Mouse (Mus musculus): ENCODE results near the gene 2200002J24Rik. TPM values are rescaled to one million over a fixed set of nuclear protein-coding genes. Genes with fewer than 3 reads are reported as not detected.
A peak's percentile ranks its signal among the peaks of the same experiment; 100 is the strongest.
"Not testable (repeated sequence)": the region's sequence is repeated elsewhere in the genome, so short reads cannot be mapped to it uniquely, and the experiment has no call there.

The 2200002J24Rik gene
- polyA plus RNA-seq, 1 experiment from 2014 or later: 3.2 TPM

DNA sequence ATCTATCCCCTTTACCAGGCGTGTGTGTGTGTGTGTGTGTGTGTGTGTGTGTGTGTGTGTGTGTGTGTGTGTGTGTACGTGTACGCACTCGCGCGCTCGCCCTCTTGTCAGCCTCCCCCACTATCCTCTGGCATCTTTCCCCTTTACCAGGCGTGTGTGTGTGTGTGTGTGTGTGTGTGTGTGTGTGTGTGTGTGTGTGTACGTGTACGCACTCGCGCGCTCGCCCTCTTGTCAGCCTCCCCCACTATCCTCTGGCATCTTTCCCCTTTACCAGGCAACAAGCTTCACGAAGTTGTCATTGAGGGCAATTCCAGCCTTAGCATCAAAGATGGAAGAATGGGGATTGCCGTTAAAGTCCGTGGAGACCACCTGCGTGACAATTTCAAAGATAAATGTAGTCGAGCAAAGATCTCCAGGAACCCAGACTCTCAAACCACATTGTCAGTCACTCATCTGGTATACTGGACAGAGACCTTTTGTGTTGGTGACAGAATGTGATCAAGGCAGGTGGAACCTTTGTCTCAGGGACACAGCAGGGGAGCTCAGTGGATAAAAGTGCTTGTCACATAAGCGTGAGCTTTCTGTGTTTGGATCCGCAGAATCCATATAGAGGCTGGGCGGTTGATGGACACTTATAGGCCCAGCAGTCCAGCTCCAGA, 31.5 kb downstream of the 2200002J24Rik start:
- H3K27me3 ChIP-seq (replicated peaks); ATAC-seq; H3K9me3 ChIP-seq: not testable (repeated sequence)
- Histone ChIP-seq H3K4me1 (replicated peaks) (peaks cover 21% of the 10 kb centered on the region; the same call in 1 of the 2 replicates), H3K4me2 (replicated peaks) (peak overlapping the region; percentile 74), H3K4me3 (replicated peaks) (peak overlapping the region; percentile 66), H3K27ac (peak overlapping the region; percentile 85), H3K36me3 (peaks cover 10% of the 10 kb centered on the region), H3K9ac (peak overlapping the region; percentile 90)
- WGBS: 14% methylated on average over 20 of the region's 22 CpGs

- Histone ChIP-seq H3K9ac (no peak overlapping the region), H3K9me3 (no peaks in the 10 kb centered on the region), H3K4me1 (replicated peaks) (no peaks in the 10 kb centered on the region), H3K4me2 (replicated peaks) (no peak overlapping the region), H3K27ac (no peak overlapping the region), H3K36me3 (peaks cover 16% of the 10 kb centered on the region), H3K27me3 (replicated peaks) (no peaks in the 10 kb centered on the region), H3K4me3 (replicated peaks) (no peak overlapping the region)
- ATAC-seq: no peak
- WGBS: 93% methylated on average over 3 of the region's 3 CpGs
Observed at GRCm38 (mm10) chr7:30736211-30736610, 37.5 kb downstream of the 2200002J24Rik start.

DNA sequence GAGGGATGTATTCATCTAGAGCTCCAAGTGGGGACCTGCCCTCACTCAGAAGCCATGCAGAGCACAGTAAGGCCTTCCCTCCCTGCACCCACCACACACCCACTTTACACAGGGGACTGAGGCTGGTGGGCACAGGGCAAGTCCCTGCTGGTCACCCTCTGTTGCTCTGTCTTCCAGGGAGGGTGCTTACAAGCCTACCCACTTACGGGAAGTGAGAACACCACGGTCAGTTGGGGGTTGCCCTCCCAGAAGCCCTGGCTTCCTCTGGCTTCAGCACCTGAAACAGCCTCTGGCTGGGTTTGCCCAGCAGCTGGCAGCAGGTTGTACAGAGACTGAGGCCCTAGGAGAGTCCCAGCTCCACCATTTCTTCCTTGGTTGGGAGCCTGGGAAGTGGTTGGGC, 43.8 kb downstream of the 2200002J24Rik start:
- H3K9me3 ChIP-seq; H3K27me3 ChIP-seq (replicated peaks); H3K4me3 ChIP-seq (replicated peaks); H3K4me2 ChIP-seq (replicated peaks); H3K4me1 ChIP-seq (replicated peaks); ATAC-seq; H3K36me3 ChIP-seq; H3K9ac ChIP-seq; H3K27ac ChIP-seq: not testable (repeated sequence)
- 72% methylated on average over 2 of the region's 2 CpGs for whole genome bisulfite sequencing

DNA sequence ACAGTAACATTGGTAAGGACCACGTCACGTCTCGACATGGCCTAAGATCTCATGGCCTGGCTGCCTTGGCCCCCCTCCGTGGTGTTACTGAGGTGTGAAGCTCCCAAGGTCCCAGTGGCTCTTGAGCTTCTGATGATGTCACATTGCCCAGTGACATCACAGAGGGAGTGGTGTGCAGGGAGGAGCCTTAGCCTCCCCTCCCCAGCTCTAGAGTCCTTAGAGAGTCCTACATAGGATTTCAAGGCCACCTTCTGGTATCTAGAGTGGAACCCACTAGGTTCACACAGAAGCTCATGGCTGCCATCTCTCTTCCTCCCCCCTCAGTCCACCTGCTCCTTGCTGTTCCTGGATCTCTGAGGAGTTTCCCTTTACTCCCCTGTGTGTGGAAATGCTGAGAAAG, 44.9 kb downstream of the 2200002J24Rik start, which contains the start of gene Gapdhs:
TSS of gene Gapdhs (minus strand) at position 65 of the 400 bp plus-strand sequence.
- 69% methylated on average over 4 of the region's 4 CpGs for WGBS
- not testable (repeated sequence) for H3K4me3 ChIP-seq (replicated peaks); H3K4me1 ChIP-seq (replicated peaks); H3K27me3 ChIP-seq (replicated peaks); H3K9me3 ChIP-seq; H3K4me2 ChIP-seq (replicated peaks); H3K27ac ChIP-seq; H3K36me3 ChIP-seq; H3K9ac ChIP-seq
- ATAC-seq: peak; percentile 17; the same call in 1 of the 2 replicates

DNA sequence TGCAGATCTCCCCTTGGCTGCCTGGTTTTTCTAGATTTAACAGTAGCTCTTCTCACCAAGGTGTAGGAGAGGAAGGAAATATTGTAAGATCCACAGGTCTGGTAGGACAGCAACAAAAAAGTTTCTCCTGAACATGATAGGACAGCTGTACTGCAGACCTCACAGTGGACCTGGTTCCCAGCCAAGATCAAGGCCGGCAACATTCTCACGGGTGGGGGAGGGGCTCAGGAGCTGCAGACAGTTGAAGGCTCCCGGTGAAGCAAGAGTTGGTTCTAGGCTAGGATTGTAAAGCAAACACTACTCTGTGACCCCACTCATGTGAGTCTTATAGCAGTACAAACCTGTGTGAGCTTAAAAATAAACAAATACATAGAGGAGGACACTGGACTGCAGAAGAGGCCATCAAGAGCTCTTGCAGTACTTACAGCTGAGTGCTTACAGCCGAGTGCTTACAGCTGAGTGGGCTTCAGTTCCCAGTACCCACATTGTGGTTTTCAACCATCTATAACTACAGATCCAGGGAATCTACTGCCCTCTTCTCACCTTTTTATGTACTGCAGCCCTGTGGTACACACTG, 45.4 kb downstream of the 2200002J24Rik start:
- peak; percentile 55 for ATAC-seq
- Histone ChIP-seq H3K9me3 (no peaks in the 10 kb centered on the region), H3K36me3 (no peaks in the 10 kb centered on the region), H3K27ac (no peak overlapping the region), H3K9ac (no peak overlapping the region), H3K4me3 (replicated peaks) (no peak overlapping the region), H3K4me2 (replicated peaks) (no peak overlapping the region), H3K4me1 (replicated peaks) (no peaks in the 10 kb centered on the region), H3K27me3 (replicated peaks) (no peaks in the 10 kb centered on the region)
- 36% methylated on average over 4 of the region's 4 CpGs for WGBS

- H3K27me3 ChIP-seq (replicated peaks): no peaks in the 10 kb centered on the region
- H3K27ac ChIP-seq: no peak overlapping the region
- ATAC-seq: no peak
- no peak overlapping the region for H3K4me3 ChIP-seq (replicated peaks)
- H3K36me3 ChIP-seq: no peaks in the 10 kb centered on the region
- no peak overlapping the region for H3K4me2 ChIP-seq (replicated peaks)
- no peaks in the 10 kb centered on the region for H3K9me3 ChIP-seq
- H3K4me1 ChIP-seq (replicated peaks): no peaks in the 10 kb centered on the region; the same call in 1 of the 2 replicates
- 73% methylated on average over 7 of the region's 7 CpGs for WGBS
- H3K9ac ChIP-seq: no peak overlapping the region
Observed at GRCm38 (mm10) chr7:30747525-30748204, 48.9 kb downstream of the 2200002J24Rik start.

Other genes starting within 250 kb of the 2200002J24Rik start
- gene Kirrel2, start 241.2 kb upstream of the 2200002J24Rik start, polyA plus RNA-seq (2015; fragmentation: Nextera tagmentation; extraction: Ambion mirVana): 2.0 and 3.0 TPM in 2 replicates
- gene Nphs1, start 240.6 kb upstream of the 2200002J24Rik start, polyA plus RNA-seq (2015; fragmentation: Nextera tagmentation; extraction: Ambion mirVana): 1.3 and 3.3 TPM in 2 replicates
- gene Prodh2, start 205.3 kb upstream of the 2200002J24Rik start, polyA plus RNA-seq (2015; fragmentation: Nextera tagmentation; extraction: Ambion mirVana): 5.0 and 5.2 TPM in 2 replicates
- 7.4 and 7.8 TPM in 2 replicates for gene Arhgap33, start 163.9 kb upstream of the 2200002J24Rik start, polyA plus RNA-seq (2015; fragmentation: Nextera tagmentation; extraction: Ambion mirVana)
- 37.8 and 41.5 TPM in 2 replicates for gene Hspb6, start 146.7 kb upstream of the 2200002J24Rik start, polyA plus RNA-seq (2015; fragmentation: Nextera tagmentation; extraction: Ambion mirVana)
- gene Proser3, start 146.6 kb upstream of the 2200002J24Rik start, polyA plus RNA-seq (2015; fragmentation: Nextera tagmentation; extraction: Ambion mirVana): 8.7 and 10.0 TPM in 2 replicates
- 46.3 and 48.4 TPM in 2 replicates for gene Lin37, start 139.1 kb upstream of the 2200002J24Rik start, polyA plus RNA-seq (2015; fragmentation: Nextera tagmentation; extraction: Ambion mirVana)
- gene U2af1l4, start 135.6 kb upstream of the 2200002J24Rik start, polyA plus RNA-seq (2015; fragmentation: Nextera tagmentation; extraction: Ambion mirVana): 73.4 and 76.6 TPM in 2 replicates
- 9.0 and 10.3 TPM in 2 replicates for gene Gm49396, start 135.6 kb upstream of the 2200002J24Rik start, polyA plus RNA-seq (2015; fragmentation: Nextera tagmentation; extraction: Ambion mirVana)
- gene Psenen, start 135.3 kb upstream of the 2200002J24Rik start, polyA plus RNA-seq (2015; fragmentation: Nextera tagmentation; extraction: Ambion mirVana): 148 and 151 TPM in 2 replicates
- 2.2 and 2.9 TPM in 2 replicates for gene Igflr1, start 133.5 kb upstream of the 2200002J24Rik start, polyA plus RNA-seq (2015; fragmentation: Nextera tagmentation; extraction: Ambion mirVana)
- 6.5 and 7.2 TPM in 2 replicates for gene Kmt2b, start 110.2 kb upstream of the 2200002J24Rik start, polyA plus RNA-seq (2015; fragmentation: Nextera tagmentation; extraction: Ambion mirVana)
- 0.87 and 1.6 TPM in 2 replicates for gene Zbtb32, start 100.0 kb upstream of the 2200002J24Rik start, polyA plus RNA-seq (2015; fragmentation: Nextera tagmentation; extraction: Ambion mirVana)
- gene Upk1a, start 86.1 kb upstream of the 2200002J24Rik start, polyA plus RNA-seq (2015; fragmentation: Nextera tagmentation; extraction: Ambion mirVana): 8.5 and 10.0 TPM in 2 replicates
- 1,191 and 1,300 TPM in 2 replicates for gene Cox6b1, start 72.8 kb upstream of the 2200002J24Rik start, polyA plus RNA-seq (2015; fragmentation: Nextera tagmentation; extraction: Ambion mirVana)
- gene Etv2, start 63.1 kb upstream of the 2200002J24Rik start, polyA plus RNA-seq (2015; fragmentation: Nextera tagmentation; extraction: Ambion mirVana): not detected in 2 replicates
- gene Rbm42, start 48.6 kb upstream of the 2200002J24Rik start, polyA plus RNA-seq (2015; fragmentation: Nextera tagmentation; extraction: Ambion mirVana): 102 and 107 TPM in 2 replicates
- 38.7 and 40.5 TPM in 2 replicates for gene Haus5, start 33.9 kb upstream of the 2200002J24Rik start, polyA plus RNA-seq (2015; fragmentation: Nextera tagmentation; extraction: Ambion mirVana)
- not detected in 2 replicates for gene Pmis2, start 27.3 kb upstream of the 2200002J24Rik start, polyA plus RNA-seq (2015; fragmentation: Nextera tagmentation; extraction: Ambion mirVana)
- gene Atp4a, start 13.3 kb downstream of the 2200002J24Rik start, polyA plus RNA-seq (2015; fragmentation: Nextera tagmentation; extraction: Ambion mirVana): 1.3 and 2.0 TPM in 2 replicates
- 220 and 257 TPM in 2 replicates for gene Tmem147, start 30.6 kb downstream of the 2200002J24Rik start, polyA plus RNA-seq (2015; fragmentation: Nextera tagmentation; extraction: Ambion mirVana)
- 0.10 and 0.33 TPM in 2 replicates for gene Gapdhs, start 44.8 kb downstream of the 2200002J24Rik start, polyA plus RNA-seq (2015; fragmentation: Nextera tagmentation; extraction: Ambion mirVana)
- 1.4 TPM in 2 replicates for gene Sbsn, start 52.5 kb downstream of the 2200002J24Rik start, polyA plus RNA-seq (2015; fragmentation: Nextera tagmentation; extraction: Ambion mirVana)
- 4.6 and 5.3 TPM in 2 replicates for gene Dmkn, start 64.8 kb downstream of the 2200002J24Rik start, polyA plus RNA-seq (2015; fragmentation: Nextera tagmentation; extraction: Ambion mirVana)
- 1.9 and 2.8 TPM in 2 replicates for gene Krtdap, start 89.0 kb downstream of the 2200002J24Rik start, polyA plus RNA-seq (2015; fragmentation: Nextera tagmentation; extraction: Ambion mirVana)
- gene Ffar2, start 124.8 kb downstream of the 2200002J24Rik start, polyA plus RNA-seq (2015; fragmentation: Nextera tagmentation; extraction: Ambion mirVana): 10.9 and 15.5 TPM in 2 replicates
- 0.54 and 0.83 TPM in 2 replicates for gene Ffar3, start 157.3 kb downstream of the 2200002J24Rik start, polyA plus RNA-seq (2015; fragmentation: Nextera tagmentation; extraction: Ambion mirVana)
- 0.25 and 0.27 TPM in 2 replicates for gene Ffar1, start 162.6 kb downstream of the 2200002J24Rik start, polyA plus RNA-seq (2015; fragmentation: Nextera tagmentation; extraction: Ambion mirVana)
- gene Cd22, start 181.4 kb downstream of the 2200002J24Rik start, polyA plus RNA-seq (2015; fragmentation: Nextera tagmentation; extraction: Ambion mirVana): 0.38 and 0.59 TPM in 2 replicates
- 0.24 and 0.40 TPM in 2 replicates for gene Mag, start 215.9 kb downstream of the 2200002J24Rik start, polyA plus RNA-seq (2015; fragmentation: Nextera tagmentation; extraction: Ambion mirVana)
- not detected in 2 replicates for gene Hamp2, start 225.8 kb downstream of the 2200002J24Rik start, polyA plus RNA-seq (2015; fragmentation: Nextera tagmentation; extraction: Ambion mirVana)
- 0.41 TPM in 1 of 2 replicates, not detected in the other for gene Hamp, start 245.1 kb downstream of the 2200002J24Rik start, polyA plus RNA-seq (2015; fragmentation: Nextera tagmentation; extraction: Ambion mirVana)